Mouse (Mus musculus): ENCODE results near the gene Pmepa1. TPM values are rescaled to one million over a fixed set of nuclear protein-coding genes. Genes with fewer than 3 reads are reported as not detected.
A peak's percentile ranks its signal among the peaks of the same experiment; 100 is the strongest.

Gene Pmepa1
- total and polyA plus RNA-seq, 3 experiments, result 0.05 TPM; not detected in 2

- ATAC-seq (ENCODE audit: extremely low read depth, insufficient number of reproducible peaks, low FRiP score, poor library complexity, severe bottlenecking) (no peak), DNase-seq (ENCODE audit: low spot score) (no peak)
- Histone ChIP-seq H3K9me3 (replicated peaks) (peaks cover 89% of the 10 kb centered on the region), H3K27me3 (ENCODE audit: insufficient read depth, low read length) (no peaks in the 10 kb centered on the region), H3K36me3 (replicated peaks) (no peaks in the 10 kb centered on the region), H3K4me3 (ENCODE audit: low read depth, low read length) (no peak overlapping the region), H3K4me1 (ENCODE audit: insufficient read depth, low read depth, low read length) (no peaks in the 10 kb centered on the region)
- no peak for TF ChIP-seq GATA2 (IDR thresholded peaks at IDR 0.05; ENCODE audit: borderline replicate concordance, low read depth, low read length)
- TF ChIP-seq TAL1 (conservative IDR thresholded peaks at IDR 0.05; ENCODE audit: low read depth, low read length), result no peak
- no peak for TF ChIP-seq POLR2AphosphoS5 (IDR thresholded peaks at IDR 0.05; ENCODE audit: insufficient replicate concordance, low read depth, low read length)
- no peak for TF ChIP-seq GATA1 (IDR thresholded peaks at IDR 0.05; ENCODE audit: borderline replicate concordance, low read length)
- TF ChIP-seq CTCF (IDR thresholded peaks at IDR 0.05; ENCODE audit: low read depth, low read length), result no peak
These were observed 91.1 kb downstream of the Pmepa1 start for GRCm38 (mm10) chr2:173185282-173185681.

GRCm38 (mm10) chr2:173184475-173185080, 91.8 kb downstream of the Pmepa1 start:
- ATAC-seq (ENCODE audit: extremely low read depth, insufficient number of reproducible peaks, low FRiP score, poor library complexity, severe bottlenecking), result no peak
- DNase-seq (ENCODE audit: low spot score), result no peak
- no peaks in the 10 kb centered on the region for H3K36me3 ChIP-seq (replicated peaks)
- H3K27me3 ChIP-seq (ENCODE audit: insufficient read depth, low read length), result no peaks in the 10 kb centered on the region
- H3K4me3 ChIP-seq (ENCODE audit: low read depth, low read length), result peak overlapping the region; percentile 21; the same call in 1 of the 2 replicates
- no peaks in the 10 kb centered on the region for H3K4me1 ChIP-seq (ENCODE audit: insufficient read depth, low read depth, low read length)
- peaks cover 93% of the 10 kb centered on the region for H3K9me3 ChIP-seq (replicated peaks)
- TF ChIP-seq POLR2AphosphoS5 (IDR thresholded peaks at IDR 0.05; ENCODE audit: insufficient replicate concordance, low read depth, low read length), result no peak
- no peak for TF ChIP-seq GATA2 (IDR thresholded peaks at IDR 0.05; ENCODE audit: borderline replicate concordance, low read depth, low read length)
- no peak for TF ChIP-seq CTCF (IDR thresholded peaks at IDR 0.05; ENCODE audit: low read depth, low read length)
- no peak for TF ChIP-seq TAL1 (conservative IDR thresholded peaks at IDR 0.05; ENCODE audit: low read depth, low read length)
- no peak for TF ChIP-seq GATA1 (IDR thresholded peaks at IDR 0.05; ENCODE audit: borderline replicate concordance, low read length)

- H3K27me3 ChIP-seq (ENCODE audit: insufficient read depth, low read length), result no peaks in the 10 kb centered on the region
- peaks cover 95% of the 10 kb centered on the region for H3K9me3 ChIP-seq (replicated peaks)
- no peak for DNase-seq (ENCODE audit: low spot score)
- H3K36me3 ChIP-seq (replicated peaks), result no peaks in the 10 kb centered on the region
- H3K4me3 ChIP-seq (ENCODE audit: low read depth, low read length), result no peak overlapping the region
- H3K4me1 ChIP-seq (ENCODE audit: insufficient read depth, low read depth, low read length), result no peaks in the 10 kb centered on the region
- no peak for ATAC-seq (ENCODE audit: extremely low read depth, insufficient number of reproducible peaks, low FRiP score, poor library complexity, severe bottlenecking)
- no peak for TF ChIP-seq POLR2AphosphoS5 (IDR thresholded peaks at IDR 0.05; ENCODE audit: insufficient replicate concordance, low read depth, low read length)
- no peak for TF ChIP-seq GATA1 (IDR thresholded peaks at IDR 0.05; ENCODE audit: borderline replicate concordance, low read length)
- no peak for TF ChIP-seq GATA2 (IDR thresholded peaks at IDR 0.05; ENCODE audit: borderline replicate concordance, low read depth, low read length)
- TF ChIP-seq TAL1 (conservative IDR thresholded peaks at IDR 0.05; ENCODE audit: low read depth, low read length), result no peak
- no peak for TF ChIP-seq CTCF (IDR thresholded peaks at IDR 0.05; ENCODE audit: low read depth, low read length)
These were observed 92.4 kb downstream of the Pmepa1 start for GRCm38 (mm10) chr2:173183836-173184460.

- H3K4me3 ChIP-seq (ENCODE audit: low read depth, low read length), result no peak overlapping the region
- no peak for ATAC-seq (ENCODE audit: extremely low read depth, insufficient number of reproducible peaks, low FRiP score, poor library complexity, severe bottlenecking)
- DNase-seq (ENCODE audit: low spot score), result no peak
- no peaks in the 10 kb centered on the region for H3K36me3 ChIP-seq (replicated peaks)
- TF ChIP-seq CTCF (IDR thresholded peaks at IDR 0.05; ENCODE audit: low read depth, low read length), result no peak
- no peak for TF ChIP-seq GATA2 (IDR thresholded peaks at IDR 0.05; ENCODE audit: borderline replicate concordance, low read depth, low read length)
- no peak for TF ChIP-seq GATA1 (IDR thresholded peaks at IDR 0.05; ENCODE audit: borderline replicate concordance, low read length)
- no peak for TF ChIP-seq POLR2AphosphoS5 (IDR thresholded peaks at IDR 0.05; ENCODE audit: insufficient replicate concordance, low read depth, low read length)
- TF ChIP-seq TAL1 (conservative IDR thresholded peaks at IDR 0.05; ENCODE audit: low read depth, low read length), result no peak
- no peaks in the 10 kb centered on the region for H3K27me3 ChIP-seq (ENCODE audit: insufficient read depth, low read length)
- H3K9me3 ChIP-seq (replicated peaks), result peaks cover 93% of the 10 kb centered on the region
- no peaks in the 10 kb centered on the region for H3K4me1 ChIP-seq (ENCODE audit: insufficient read depth, low read depth, low read length)
These were observed 93.0 kb downstream of the Pmepa1 start for GRCm38 (mm10) chr2:173183311-173183710.

GRCm38 (mm10) chr2:173182796-173183195, 93.5 kb downstream of the Pmepa1 start:
- Histone ChIP-seq H3K4me1 (ENCODE audit: insufficient read depth, low read depth, low read length) (no peaks in the 10 kb centered on the region), H3K27me3 (ENCODE audit: insufficient read depth, low read length) (no peaks in the 10 kb centered on the region), H3K36me3 (replicated peaks) (no peaks in the 10 kb centered on the region), H3K9me3 (replicated peaks) (peaks cover 96% of the 10 kb centered on the region), H3K4me3 (ENCODE audit: low read depth, low read length) (no peak overlapping the region; the same call in 1 of the 2 replicates)
- DNase-seq (ENCODE audit: low spot score), result no peak
- no peak for ATAC-seq (ENCODE audit: extremely low read depth, insufficient number of reproducible peaks, low FRiP score, poor library complexity, severe bottlenecking)
- TF ChIP-seq TAL1 (conservative IDR thresholded peaks at IDR 0.05; ENCODE audit: low read depth, low read length) (no peak), GATA2 (IDR thresholded peaks at IDR 0.05; ENCODE audit: borderline replicate concordance, low read depth, low read length) (no peak), CTCF (IDR thresholded peaks at IDR 0.05; ENCODE audit: low read depth, low read length) (no peak), GATA1 (IDR thresholded peaks at IDR 0.05; ENCODE audit: borderline replicate concordance, low read length) (no peak), POLR2AphosphoS5 (IDR thresholded peaks at IDR 0.05; ENCODE audit: insufficient replicate concordance, low read depth, low read length) (no peak)

- Histone ChIP-seq H3K4me3 (ENCODE audit: low read depth, low read length) (no peak overlapping the region), H3K36me3 (replicated peaks) (no peaks in the 10 kb centered on the region), H3K27me3 (ENCODE audit: insufficient read depth, low read length) (no peaks in the 10 kb centered on the region), H3K9me3 (replicated peaks) (peaks cover 96% of the 10 kb centered on the region), H3K4me1 (ENCODE audit: insufficient read depth, low read depth, low read length) (no peaks in the 10 kb centered on the region)
- ATAC-seq (ENCODE audit: extremely low read depth, insufficient number of reproducible peaks, low FRiP score, poor library complexity, severe bottlenecking) (no peak), DNase-seq (ENCODE audit: low spot score) (no peak)
- no peak for TF ChIP-seq CTCF (IDR thresholded peaks at IDR 0.05; ENCODE audit: low read depth, low read length)
- TF ChIP-seq GATA2 (IDR thresholded peaks at IDR 0.05; ENCODE audit: borderline replicate concordance, low read depth, low read length), result no peak
- no peak for TF ChIP-seq POLR2AphosphoS5 (IDR thresholded peaks at IDR 0.05; ENCODE audit: insufficient replicate concordance, low read depth, low read length)
- TF ChIP-seq GATA1 (IDR thresholded peaks at IDR 0.05; ENCODE audit: borderline replicate concordance, low read length), result no peak
- TF ChIP-seq TAL1 (conservative IDR thresholded peaks at IDR 0.05; ENCODE audit: low read depth, low read length), result no peak
These were observed 94.4 kb downstream of the Pmepa1 start for GRCm38 (mm10) chr2:173181901-173182300.
